9 mouse cellular contexts compared by ENCODE assay signal in genomic region chr3:108083904-108084407, GRCm38 (mm10). TPM values are rescaled to one million over a fixed set of nuclear protein-coding genes. Genes with fewer than 3 reads are reported as not detected.
DNase-seq lines count a peak whose midpoint lies in the region; ATAC-seq and TF ChIP-seq lines count a peak whose summit lies in the region.
"Had no signal": no experiment of that assay in that cellular context is flagged by ENCODE, and none has a peak within 500 bp of the region (broad histone marks: within the 10 kb centered on the region; RNA-seq: fewer than 3 reads in every experiment).

No protein-coding gene starts in this region.

- H3K27ac ChIP-seq in lung, embryonic 15.5 days: no peak overlapping the region
- H3K27ac ChIP-seq in intestine, embryonic 16.5 days (ENCODE audit: low read length): no peak overlapping the region
- peak overlapping the region; percentile 93 for H3K27ac ChIP-seq in olfactory bulb, adult 2 months (ENCODE audit: insufficient read depth, low read depth, low read length)

- peaks cover 10% of the 10 kb centered on the region for H3K36me3 ChIP-seq in lung, embryonic 15.5 days
- H3K36me3 ChIP-seq in intestine, embryonic 16.5 days (ENCODE audit: control insufficient read depth, insufficient read depth, low read length): 0 out of 2 replicates have a peak, but pooled peaks cover under 1% of the 10 kb centered on the region

- no peaks in the 10 kb centered on the region for H3K9me3 ChIP-seq in lung, embryonic 15.5 days
- no peaks in the 10 kb centered on the region for H3K9me3 ChIP-seq in intestine, embryonic 16.5 days (ENCODE audit: control insufficient read depth, low read length)

- H3K27me3 ChIP-seq in lung, embryonic 15.5 days: no peaks in the 10 kb centered on the region
- H3K27me3 ChIP-seq in intestine, embryonic 16.5 days (replicated peaks; ENCODE audit: control insufficient read depth, insufficient read depth, low read length): no peaks in the 10 kb centered on the region

- H3K4me2 ChIP-seq in lung, embryonic 15.5 days: peak overlapping the region; percentile 99
- H3K4me2 ChIP-seq in intestine, embryonic 16.5 days (ENCODE audit: low read depth, low read length): peak overlapping the region; percentile 96

- TF ChIP-seq CTCF in olfactory bulb, adult 2 months (IDR thresholded peaks at IDR 0.05; ENCODE audit: insufficient read depth, low read depth, low read length): no peak

- DNase-seq in adrenal gland, adult 2 months: peak; percentile 31
- DNase-seq in adrenal gland, postnatal 25 days: no peak
- DNase-seq in lung, postnatal 4 days: no peak
- DNase-seq in thymus, postnatal 25 days: no peak
- no peak for DNase-seq in natural killer cell, adult 2 months (ENCODE audit: low spot score in 2 of 2)

- peak overlapping the region; percentile 74; the same call in 1 of the 2 replicates for H3K4me3 ChIP-seq in lung, embryonic 15.5 days
- no peak overlapping the region for H3K4me3 ChIP-seq in intestine, embryonic 16.5 days (ENCODE audit: low read length)
- H3K4me3 ChIP-seq in olfactory bulb, adult 2 months (ENCODE audit: insufficient read depth, low read depth, low read length): peak overlapping the region; percentile 40

- WGBS in lung, embryonic 15.5 days: 59% methylated on average over 4 of the region's 4 CpGs
- WGBS in intestine, embryonic 16.5 days: 61% methylated on average over 4 of the region's 4 CpGs
- 40% methylated on average over 4 of the region's 4 CpGs for WGBS in olfactory bulb, adult 2 months

- peaks cover 45% of the 10 kb centered on the region for H3K4me1 ChIP-seq in lung, embryonic 15.5 days
- peaks cover 37% of the 10 kb centered on the region for H3K4me1 ChIP-seq in intestine, embryonic 16.5 days (ENCODE audit: control insufficient read depth, insufficient read depth, low read length)
- H3K4me1 ChIP-seq in olfactory bulb, adult 2 months (ENCODE audit: control insufficient read depth, insufficient read depth, low read length): peaks cover 55% of the 10 kb centered on the region

- TF ChIP-seq POLR2A in olfactory bulb, adult 2 months (IDR thresholded peaks at IDR 0.05; ENCODE audit: insufficient read depth, low read depth, low read length): no peak

- H3K9ac ChIP-seq in lung, embryonic 15.5 days: no peak overlapping the region
- no peak overlapping the region; the same call in 1 of the 2 replicates for H3K9ac ChIP-seq in intestine, embryonic 16.5 days (ENCODE audit: low read depth, low read length)

- ATAC-seq in lung, embryonic 15.5 days (ENCODE audit: borderline replicate concordance, extremely low read depth, low FRiP score, low TSS enrichment): no peak
- ATAC-seq in intestine, embryonic 16.5 days: no peak

RNA-seq across cellular contexts. Expression of gene Ampd2, which starts 2.5 kb away (rescaled TPM):
- 100 to 1,000 TPM; 121 to 151 TPM for total RNA-seq in adrenal gland, adult 2 months (2021)
- 721 and 995 TPM in 2 replicates for polyA plus RNA-seq in adrenal gland, adult 2 months (2012; rRNA removed)
- total RNA-seq in adrenal gland, postnatal 25 days (2021): 178 and 283 TPM in 2 replicates
- 38.1 and 38.4 TPM in 2 replicates for polyA plus RNA-seq in lung, embryonic 15.5 days (2015; fragmentation: Nextera tagmentation; extraction: Ambion mirVana)
- polyA plus RNA-seq in intestine, embryonic 16.5 days (2015; fragmentation: Nextera tagmentation; extraction: Ambion mirVana): 46.9 and 48.9 TPM in 2 replicates
- polyA plus RNA-seq in olfactory bulb, adult 2 months (2012; ENCODE audit: insufficient read depth, insufficient read length, low replicate concordance, missing spikeins): not detected in 2 replicates

RNA-seq across cellular contexts. Expression of gene Gnat2, which starts 8.6 kb away (rescaled TPM):
- 10 to 100 TPM; 12.3 to 13.1 TPM for total RNA-seq in adrenal gland, adult 2 months (2021)
- 7.9 and 10.1 TPM in 2 replicates for polyA plus RNA-seq in adrenal gland, adult 2 months (2012; rRNA removed)
- total RNA-seq in adrenal gland, postnatal 25 days (2021): 13.2 and 13.4 TPM in 2 replicates
- polyA plus RNA-seq in lung, embryonic 15.5 days (2015; fragmentation: Nextera tagmentation; extraction: Ambion mirVana): 0.48 and 0.96 TPM in 2 replicates
- polyA plus RNA-seq in intestine, embryonic 16.5 days (2015; fragmentation: Nextera tagmentation; extraction: Ambion mirVana): 1.9 and 2.7 TPM in 2 replicates
- not detected in 2 replicates for polyA plus RNA-seq in olfactory bulb, adult 2 months (2012; ENCODE audit: insufficient read depth, insufficient read length, low replicate concordance, missing spikeins)
- polyA plus RNA-seq: macrophage had no signal

RNA-seq across cellular contexts. Expression of gene Gstm4, which starts 39.3 kb away (rescaled TPM):
- total RNA-seq in adrenal gland, adult 2 months (2021): 10 to 100 TPM; 16.8 to 19.7 TPM
- 13.4 and 14.8 TPM in 2 replicates for polyA plus RNA-seq in adrenal gland, adult 2 months (2012; rRNA removed)
- total RNA-seq in adrenal gland, postnatal 25 days (2021): 13.2 and 17.1 TPM in 2 replicates
- polyA plus RNA-seq in lung, embryonic 15.5 days (2015; fragmentation: Nextera tagmentation; extraction: Ambion mirVana): 16.7 TPM in 2 replicates
- polyA plus RNA-seq in intestine, embryonic 16.5 days (2015; fragmentation: Nextera tagmentation; extraction: Ambion mirVana): 47.9 and 49.2 TPM in 2 replicates
- polyA plus RNA-seq in olfactory bulb, adult 2 months (2012; ENCODE audit: insufficient read depth, insufficient read length, low replicate concordance, missing spikeins): not detected in 2 replicates

Comparison
In these comparisons a context has a peak if more than half of its experiments do, and no peak if none do; other contexts are left out.
1. RNA of gene Gstm4, which starts 39.3 kb away (polyA plus RNA-seq): 47.9 to 49.2 TPM in intestine, embryonic 16.5 days, 16.7 TPM in lung, embryonic 15.5 days and 13.4 to 14.8 TPM in adrenal gland, adult 2 months; not detected in olfactory bulb, adult 2 months; every median in the first group is over 10 times any median in the second.